Mouse (Mus musculus) granulocyte monocyte progenitor cell, adult 5-6 weeks (primary cell): ENCODE results near the gene Ssr2. TPM values are rescaled to one million over a fixed set of nuclear protein-coding genes. Genes with fewer than 3 reads are reported as not detected.
A peak's percentile ranks its signal among the peaks of the same experiment; 100 is the strongest.

Experiments
- ATAC-seq: replicated peaks from 2 replicates; pipeline ENCODE4 v1.8.0; 2016; ENCODE audit warnings: mild to moderate bottlenecking, moderate TSS enrichment, inconsistent platforms; ENCODE audit not compliant: poor library complexity, severe bottlenecking
- total RNA-seq, 2 experiments: library from RNA; stranded (forward) in 1 of 2; stranded (reverse) in 1 of 2; fragments of 200-712, 200-1000 nt in 1 of 2; fragments of >200 nt in 1 of 2; fragmentation: Nextera tagmentation in 1 of 2; gene quantifications; 2 replicates each; pipeline ENCODE4 v1.2.3; 2014 to 2017

Gene Ssr2
- total RNA-seq (2014; fragmentation: Nextera tagmentation) (401 and 434 TPM in 2 replicates), total RNA-seq (2017) (225 and 243 TPM in 2 replicates)

DNA sequence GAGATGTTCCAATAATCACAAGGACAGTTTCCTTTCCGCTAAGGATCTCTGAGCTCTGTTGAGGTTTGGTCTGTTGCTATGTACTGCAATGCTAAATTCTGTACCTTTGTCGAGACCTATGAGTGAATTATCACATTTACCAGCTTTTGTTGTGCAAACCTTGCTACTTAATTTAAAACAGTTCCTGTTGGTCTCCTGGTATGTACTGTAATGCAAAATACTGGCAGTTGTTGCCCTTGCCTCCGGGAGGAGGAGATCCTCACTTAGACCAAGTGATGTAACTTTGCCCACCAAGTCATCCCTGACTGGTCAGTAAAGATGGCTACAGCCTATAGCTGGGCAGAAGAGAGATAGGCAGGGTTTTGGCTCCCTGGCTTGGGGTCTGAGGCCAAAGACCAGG, at the start of gene Ssr2:
Gene Ssr2 (plus strand): TSS at position 337 of the 400 bp plus-strand sequence.
- ATAC-seq: no peak

DNA sequence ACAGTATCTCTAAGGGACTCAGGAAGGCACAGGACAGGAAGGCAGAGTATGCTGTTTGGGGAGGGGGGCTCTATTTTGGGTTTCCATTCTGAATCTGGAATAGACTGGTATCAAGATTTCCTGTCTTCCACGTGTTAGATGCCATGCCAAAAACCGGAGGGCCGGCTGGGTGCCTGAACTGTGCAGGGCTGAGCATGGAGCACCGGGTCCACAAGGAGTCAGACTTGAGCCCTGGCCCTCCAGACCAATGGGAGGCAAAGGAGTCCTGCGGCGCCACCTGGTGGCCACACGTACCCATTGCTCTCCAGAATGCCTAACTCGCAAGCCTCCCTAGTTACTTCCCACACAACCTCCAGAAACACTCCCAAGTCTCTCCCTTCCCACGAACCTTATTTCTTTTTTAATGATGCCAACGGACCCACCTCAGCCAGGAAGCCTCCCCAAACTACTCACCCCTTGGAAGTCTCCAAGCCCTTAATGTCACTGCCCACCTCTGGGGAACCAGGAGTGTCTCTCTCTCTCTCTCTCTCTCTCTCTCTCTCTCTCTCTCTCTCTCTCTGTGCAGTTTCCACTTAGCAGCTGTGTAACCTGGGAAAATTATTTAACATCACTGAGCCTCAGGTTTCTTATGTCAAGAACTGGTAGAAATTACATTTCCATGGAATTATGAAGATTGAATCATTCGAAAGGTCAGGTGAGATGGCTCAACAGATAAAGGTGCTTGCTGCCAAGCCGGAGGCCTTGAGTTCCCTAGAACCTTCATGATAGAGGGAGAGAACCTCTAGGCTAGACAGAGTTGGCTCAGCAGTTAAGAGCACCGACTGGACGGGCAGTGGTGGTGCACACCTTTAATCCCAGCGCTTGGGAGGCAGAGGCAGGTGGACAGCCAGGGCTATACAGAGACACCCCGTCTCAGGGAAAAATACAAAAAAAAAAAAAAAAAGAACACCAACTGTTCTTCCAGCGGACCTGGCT, 49.2 kb upstream of the Ssr2 start:
- peak; percentile 80 for ATAC-seq

DNA sequence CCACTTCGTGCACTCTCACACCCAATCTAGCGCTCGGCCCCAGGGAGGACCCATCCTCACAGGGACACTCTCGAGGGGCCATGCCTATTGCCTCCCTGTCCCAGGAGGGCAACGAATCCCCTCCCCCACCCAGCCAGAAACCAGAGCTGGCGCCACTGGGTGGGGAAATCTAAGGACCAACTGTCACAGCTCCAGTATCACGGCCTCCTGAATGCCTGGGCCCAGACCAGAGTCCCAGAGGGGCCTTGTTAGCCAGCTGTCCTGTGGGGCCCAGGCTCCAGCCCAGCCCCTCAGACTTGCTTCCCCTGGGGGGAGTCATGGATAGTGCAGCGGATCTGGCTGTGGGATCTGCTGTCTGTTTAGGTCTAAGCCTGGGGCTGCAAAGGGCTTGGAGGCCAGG, 48.1 kb upstream of the Ssr2 start:
- no peak for ATAC-seq

DNA sequence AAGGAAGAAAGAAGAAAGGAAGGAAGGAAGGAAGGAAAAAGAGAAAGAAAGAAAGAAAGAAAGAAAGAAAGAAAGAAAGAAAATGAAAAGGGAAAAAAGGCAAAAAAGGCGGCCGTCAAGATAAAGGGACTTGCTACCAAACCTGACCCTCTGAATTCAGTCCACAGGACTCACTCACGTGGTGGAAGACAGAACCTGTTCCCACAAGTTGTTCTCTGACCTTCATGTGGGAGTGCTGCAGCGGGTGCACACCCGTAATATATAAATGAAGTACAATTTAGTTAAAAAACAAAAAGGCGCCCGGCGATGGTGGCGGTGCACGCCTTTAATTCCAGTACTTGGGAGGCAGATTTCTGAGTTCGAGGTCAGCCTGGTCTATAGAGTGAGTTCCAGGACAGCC, 47.0 kb upstream of the Ssr2 start:
- ATAC-seq: no peak

DNA sequence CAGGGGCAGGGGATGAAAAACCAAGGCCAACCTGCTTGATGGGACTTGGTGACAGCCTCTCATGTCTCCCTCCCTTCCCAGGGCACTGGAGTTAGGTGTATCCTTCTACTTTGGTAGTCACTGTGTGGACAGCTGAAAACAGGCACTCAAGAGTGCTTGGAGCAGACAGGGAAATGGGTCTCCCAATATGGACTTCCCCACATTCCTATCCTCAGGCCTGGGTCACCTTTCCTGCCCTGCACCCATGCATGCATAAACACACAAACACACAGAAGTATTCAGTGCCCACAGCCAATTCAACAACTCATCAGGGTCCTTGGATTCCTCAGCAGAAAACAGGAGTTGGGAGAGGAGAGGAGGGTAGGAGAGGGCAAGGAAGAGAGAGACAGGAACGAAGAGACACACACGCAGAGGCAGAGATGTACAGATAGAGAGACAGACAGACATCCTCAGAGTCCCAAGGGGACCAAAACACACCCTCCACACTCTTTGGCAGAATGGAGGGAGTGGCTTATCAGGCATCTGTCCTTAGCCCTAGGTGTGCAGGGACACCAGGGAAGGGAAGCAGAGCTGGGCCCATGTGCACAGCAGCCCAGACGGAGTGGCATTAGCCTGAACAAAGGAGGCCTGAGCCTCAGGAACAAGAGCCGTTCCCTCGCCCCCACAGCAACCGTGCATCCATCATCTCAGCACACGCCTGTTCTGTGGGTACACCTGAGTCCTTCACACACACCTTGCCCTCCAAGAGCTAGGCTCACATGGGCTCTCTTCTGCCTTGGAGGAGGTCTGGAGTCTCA, 46.3 kb upstream of the Ssr2 start:
- no peak for ATAC-seq

DNA sequence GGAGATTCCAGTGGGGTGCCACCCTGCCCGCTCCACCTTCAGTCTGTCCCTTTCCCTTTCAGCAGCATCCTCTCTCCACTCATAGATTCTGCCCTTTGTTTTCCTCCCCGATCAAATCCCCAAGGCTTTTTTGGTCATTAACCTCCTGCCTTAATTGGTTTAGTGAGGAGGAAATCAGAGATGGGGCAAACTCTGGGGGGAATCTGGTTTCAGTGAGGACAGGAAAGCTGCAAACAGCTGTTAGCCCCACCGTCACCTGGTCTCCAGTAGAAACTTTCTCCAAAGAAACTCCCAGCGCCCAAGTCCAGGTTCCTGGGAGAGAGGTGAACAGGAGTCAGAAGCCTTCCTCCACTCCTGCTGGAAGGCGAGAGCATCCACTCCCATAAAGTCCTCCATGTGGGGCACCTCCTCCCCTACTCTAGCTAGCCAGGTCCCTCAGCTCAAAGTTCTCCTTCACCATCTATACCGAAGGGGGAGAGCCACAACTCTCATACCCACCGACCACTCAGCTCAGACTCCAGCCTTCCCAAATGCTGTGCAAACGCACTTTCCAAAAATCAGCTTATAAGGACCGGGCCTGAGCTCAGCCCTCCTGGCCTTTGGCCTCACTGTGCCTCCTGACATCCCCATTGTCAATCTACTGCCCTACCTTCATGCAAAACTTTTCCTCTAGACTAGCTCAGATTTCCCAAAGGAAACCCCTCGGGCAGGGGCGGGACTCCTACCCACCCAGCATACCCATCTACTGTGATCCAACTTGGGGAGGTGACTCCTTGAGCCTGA, 45.4 kb upstream of the Ssr2 start:
- no peak for ATAC-seq

DNA sequence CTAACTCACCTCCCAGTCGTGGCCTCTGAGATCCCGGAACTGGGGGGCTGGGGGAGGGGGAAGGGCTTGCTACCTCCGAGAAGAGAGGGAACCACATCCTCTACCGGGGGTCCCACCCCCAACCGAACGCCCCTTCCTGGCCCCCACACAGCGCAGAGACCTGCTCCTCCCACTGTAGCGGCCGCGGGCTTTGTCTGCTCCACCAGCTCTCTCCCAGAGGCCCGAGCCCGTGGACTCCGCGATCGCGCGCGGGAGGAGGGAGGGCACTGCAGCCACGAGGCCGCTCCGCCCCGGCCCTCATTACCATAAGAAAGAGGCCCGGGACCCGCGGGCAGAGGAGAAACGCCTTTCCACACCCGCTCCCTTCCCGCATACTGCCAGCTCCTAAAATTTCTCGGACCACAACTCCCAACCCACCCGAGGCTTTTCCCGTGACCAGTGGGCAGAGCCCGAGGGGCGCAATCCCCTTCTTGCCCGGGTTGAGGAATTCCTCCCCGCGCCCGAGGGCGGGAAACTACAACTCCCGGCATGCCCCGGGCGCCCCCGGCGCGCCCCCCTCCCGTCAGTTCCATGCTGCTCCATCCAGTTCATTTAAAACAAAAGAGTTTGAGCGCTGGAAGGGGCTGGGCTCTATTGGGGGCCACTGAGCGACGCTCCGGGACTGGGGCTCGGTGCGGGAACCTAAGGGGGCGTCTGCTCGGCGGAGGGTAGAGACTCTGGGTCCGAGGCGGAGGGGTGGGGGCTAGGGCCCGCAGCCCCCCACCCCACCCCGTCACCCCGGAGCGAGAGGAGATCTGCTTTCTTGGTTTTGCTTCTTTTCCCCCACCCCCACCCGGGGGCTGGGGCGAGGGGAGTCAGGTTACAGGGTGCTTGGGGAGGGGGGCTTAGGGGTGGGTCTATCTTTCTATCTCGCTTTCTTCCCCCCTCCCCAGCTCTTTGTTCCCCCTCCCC, 44.1 kb upstream of the Ssr2 start:
- peak; percentile 58 for ATAC-seq

DNA sequence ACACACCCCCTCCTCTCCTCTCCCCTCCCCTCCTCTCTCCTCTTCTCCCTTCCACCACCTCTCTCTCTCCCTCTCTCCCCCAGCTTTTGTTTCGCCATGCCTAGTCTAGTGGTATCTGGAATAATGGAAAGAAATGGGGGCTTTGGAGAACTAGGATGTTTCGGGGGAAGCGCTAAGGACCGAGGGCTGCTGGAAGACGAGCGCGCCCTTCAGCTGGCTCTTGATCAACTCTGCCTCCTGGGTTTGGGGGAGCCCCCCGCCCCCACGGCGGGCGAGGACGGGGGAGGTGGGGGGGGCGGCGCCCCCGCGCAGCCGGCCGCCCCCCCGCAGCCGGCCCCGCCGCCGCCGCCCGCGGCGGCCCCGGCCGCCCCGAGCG, 43.4 kb upstream of the Ssr2 start, which contains the start of gene Mex3a:
Gene Mex3a (plus strand): TSS at position 97 of the 376 bp plus-strand sequence.
- ATAC-seq: no peak

DNA sequence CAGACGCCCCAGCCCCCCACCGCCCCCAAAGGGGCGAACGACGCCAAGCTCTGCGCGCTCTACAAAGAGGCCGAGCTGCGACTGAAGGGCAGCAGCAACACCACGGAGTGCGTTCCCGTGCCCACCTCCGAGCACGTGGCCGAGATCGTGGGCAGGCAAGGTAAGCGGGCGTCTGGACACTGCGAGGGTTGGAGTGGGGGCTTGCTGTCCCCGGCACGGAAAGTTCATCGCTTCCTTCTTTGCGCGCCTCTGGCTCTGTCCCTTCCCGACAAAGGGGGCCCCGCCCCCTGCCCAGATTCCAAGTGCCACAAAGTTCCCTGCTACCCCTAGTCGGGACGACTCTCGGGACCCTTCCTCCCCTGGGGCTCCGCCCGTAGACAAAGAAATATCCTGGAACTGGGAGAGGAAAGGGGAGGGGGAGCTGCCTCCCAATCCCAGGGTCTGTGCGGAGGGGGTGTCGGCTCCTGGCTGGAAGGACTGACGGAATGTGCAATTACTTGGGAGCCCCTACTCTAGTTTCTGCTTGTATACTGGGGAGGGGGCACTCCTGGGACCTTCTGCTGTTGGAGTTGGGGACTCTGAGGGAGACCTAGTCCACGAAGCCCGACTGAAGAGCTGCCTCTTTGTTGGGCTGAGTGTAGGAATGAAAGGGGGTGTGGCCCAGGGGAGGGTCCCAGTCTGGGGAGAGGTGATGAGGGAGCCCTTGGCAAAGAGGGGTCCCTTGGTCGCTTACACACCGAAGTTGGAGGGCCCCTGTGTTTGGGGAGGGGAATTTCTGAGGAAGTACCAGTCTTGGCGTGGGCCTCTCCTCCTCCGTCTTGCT, 42.8 kb upstream of the Ssr2 start:
- 0 out of 2 replicates have a peak, but pooled peaks have one; percentile 2 for ATAC-seq

DNA sequence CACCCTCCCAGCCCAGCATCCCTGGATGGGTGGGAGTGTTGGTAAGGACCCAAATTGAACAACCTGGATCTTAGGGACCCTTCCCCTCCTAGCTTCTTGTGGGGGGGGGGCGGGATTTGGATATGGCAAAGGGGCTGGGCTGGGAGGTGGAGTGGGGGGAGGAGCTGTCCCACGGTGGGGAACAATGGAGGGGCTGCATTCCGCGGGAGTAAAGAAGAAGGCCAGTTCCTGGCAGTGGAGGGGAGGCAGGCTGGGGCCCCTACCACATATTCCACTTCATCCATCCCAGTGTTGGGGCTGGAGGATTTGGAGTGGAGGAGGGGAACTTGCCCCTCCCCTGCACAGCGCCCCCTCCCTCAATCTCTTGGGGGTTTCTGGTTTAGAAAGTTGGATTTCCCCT, 42.0 kb upstream of the Ssr2 start:
- ATAC-seq: no peak

DNA sequence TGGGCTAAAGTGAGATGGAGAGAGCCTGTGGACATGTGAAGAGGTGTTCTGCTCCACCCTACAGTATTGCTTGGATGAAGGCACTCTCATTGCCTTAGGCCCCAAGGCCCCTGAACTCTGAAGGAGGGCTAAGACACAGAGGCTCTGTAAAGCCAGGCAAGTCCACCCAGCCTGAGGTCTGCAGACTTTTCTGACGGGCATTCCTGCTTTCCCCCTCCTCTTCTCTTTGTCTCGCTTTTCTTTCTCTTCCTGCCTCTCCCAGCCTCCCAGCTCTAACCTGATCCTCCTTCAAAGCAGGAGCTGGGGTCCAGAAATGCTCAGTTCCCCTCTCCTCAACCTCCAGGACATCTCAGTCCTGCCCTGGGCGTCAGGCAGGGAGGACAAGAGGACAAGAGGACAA, 40.7 kb upstream of the Ssr2 start:
- no peak for ATAC-seq

DNA sequence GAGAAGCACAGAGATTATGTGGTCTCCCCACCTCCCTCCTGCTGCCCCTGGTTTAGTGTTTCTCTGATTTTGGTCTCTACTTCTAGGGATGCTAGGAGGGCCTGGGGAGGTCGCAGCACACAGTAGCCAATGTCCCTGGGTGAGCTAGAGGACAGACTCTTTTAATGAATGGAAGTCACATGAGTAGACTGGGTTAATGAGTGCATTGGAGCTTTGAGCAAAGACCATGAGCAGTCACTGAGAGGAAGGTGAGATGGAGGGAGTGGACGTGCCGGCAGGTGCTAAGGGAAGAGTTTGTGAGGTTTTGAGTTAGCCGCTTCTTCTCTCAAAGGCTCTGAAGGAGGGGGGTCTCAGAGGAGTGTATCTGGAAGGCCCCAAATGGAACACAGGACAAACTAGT, 40.1 kb upstream of the Ssr2 start:
- ATAC-seq: no peak

DNA sequence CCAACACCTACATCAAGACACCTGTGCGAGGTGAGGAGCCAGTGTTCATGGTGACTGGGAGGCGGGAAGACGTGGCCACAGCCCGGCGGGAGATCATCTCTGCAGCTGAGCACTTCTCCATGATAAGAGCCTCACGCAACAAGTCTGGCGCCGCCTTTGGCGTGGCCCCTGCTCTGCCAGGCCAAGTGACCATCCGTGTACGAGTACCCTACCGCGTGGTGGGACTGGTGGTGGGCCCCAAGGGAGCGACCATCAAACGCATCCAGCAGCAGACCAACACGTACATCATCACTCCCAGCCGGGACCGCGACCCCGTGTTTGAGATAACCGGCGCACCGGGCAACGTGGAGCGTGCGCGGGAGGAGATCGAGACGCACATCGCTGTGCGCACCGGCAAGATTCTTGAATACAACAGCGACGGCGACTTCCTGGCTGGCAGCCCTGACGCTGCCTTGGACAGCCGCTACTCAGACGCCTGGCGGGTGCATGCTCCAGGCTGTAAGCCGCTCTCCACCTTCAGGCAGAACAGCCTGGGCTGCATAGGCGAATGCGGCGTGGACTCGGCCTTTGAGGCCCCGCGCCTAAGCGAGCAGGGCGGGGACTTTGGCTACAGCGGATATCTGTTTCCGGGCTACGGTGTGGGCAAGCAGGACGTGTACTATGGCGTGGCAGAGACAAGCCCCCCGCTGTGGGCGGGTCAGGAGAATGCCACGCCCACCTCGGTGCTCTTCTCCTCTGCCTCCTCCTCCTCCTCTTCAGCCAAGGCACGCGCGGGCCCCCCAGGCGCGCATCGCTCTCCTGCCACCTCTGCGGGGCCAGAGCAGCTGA, 39.4 kb upstream of the Ssr2 start:
- ATAC-seq: peak; percentile 58

DNA sequence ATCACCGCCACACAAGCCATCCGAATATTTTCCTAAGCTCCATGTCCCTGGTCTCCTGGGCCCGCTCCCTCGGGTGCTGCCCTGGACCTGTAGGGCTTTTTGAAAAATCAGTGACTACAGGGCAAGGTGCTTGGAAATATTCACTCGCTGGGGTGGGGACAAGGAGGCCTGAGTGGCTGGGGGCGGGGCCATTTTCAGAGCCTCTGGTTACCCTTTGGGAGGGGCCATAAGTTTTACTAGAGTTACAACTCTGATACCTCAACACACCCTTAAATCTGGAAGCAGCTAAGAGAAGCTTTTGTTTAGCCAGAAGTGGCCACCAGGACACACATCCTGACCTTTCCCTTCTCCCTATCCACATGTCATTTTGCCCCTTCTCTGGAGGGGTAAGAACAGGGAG, 38.5 kb upstream of the Ssr2 start:
- no peak for ATAC-seq

DNA sequence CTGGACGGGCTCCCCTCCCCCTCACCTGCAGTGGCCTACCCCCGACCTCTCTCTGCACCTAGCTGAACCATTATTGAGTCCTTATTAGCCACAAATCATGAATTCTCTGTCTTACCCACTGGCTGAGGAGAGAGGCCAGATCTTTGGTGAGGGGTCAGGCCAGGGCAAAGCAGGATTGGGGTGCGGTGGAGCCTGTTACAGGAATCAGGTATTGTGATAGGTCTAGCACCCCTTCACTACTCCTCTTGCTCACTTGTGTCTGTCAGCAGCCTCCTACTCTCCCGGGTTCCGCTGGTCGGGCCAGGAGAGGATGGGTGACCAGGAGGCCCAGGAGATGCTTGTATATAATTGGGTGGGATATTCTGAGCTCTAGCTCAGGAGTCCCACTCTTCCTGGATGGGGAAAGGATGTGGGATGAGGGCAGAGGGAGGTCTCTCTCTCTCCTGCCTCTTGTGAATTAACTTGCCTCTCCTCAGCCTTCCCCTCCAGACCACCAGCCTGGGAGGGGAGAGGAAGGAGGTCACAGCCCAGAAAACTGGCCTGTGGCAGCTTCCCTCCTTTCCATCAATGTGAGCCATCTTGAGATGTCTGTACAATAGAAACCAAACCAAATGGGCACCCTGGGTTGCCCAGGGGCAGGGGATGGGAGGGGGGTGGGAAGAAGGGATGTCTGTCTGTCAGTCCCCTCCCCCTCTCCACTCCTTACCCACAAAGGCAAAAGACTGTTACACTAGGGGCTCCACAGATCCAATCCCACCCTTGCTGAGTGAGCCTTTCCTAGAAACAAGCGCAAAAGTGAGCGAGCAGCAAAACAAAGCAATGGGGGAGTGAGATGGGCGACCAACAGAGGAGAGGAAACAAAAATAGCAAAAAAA, 37.2 kb upstream of the Ssr2 start:
- ATAC-seq: no peak

DNA sequence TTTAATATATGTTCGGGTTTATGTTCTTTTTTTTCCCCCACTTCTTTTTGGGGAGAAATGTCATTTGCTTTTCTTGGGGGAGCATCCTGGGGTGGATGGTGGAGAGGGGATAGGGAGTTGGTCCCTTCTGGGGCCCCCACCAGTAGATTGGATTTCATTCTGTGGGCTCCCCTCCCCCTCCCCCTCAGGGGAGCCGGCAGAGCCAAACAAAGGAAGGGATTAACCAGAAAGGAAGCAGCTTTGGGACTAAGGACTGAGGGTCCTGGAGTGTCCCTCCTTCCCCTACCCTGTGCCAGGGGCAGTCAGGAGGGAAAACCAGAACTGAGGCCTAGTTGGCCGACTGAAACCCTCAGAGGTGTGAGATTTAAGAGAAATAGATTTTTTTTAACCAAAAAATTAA, 36.3 kb upstream of the Ssr2 start:
- no peak for ATAC-seq

DNA sequence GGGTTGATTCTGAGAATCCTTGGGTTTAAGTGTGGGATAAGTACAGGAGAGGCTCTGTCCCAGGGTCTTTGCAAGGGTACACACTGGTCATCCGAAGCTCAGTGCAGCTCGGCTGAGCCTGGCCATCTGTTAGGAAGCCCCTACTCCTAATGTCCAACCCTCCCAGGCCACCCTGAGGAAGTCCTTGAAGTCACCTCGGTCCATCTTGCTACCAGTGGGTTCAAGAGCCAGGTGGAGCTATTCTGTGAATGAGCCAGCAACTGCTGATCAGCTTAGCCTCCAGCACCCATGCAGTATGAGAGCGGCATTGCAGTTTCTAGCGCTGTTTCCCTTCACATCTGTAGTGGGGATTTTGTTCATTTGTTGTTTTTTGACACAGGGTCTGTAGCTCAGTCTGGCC, 35.6 kb upstream of the Ssr2 start:
- no peak for ATAC-seq
